Mouse (Mus musculus): ENCODE results near the gene Slc39a10. TPM values are rescaled to one million over a fixed set of nuclear protein-coding genes. Genes with fewer than 3 reads are reported as not detected.

The Slc39a10 gene
- polyA plus RNA-seq, 1 experiment from 2014 or later = 82.1 TPM

DNA sequence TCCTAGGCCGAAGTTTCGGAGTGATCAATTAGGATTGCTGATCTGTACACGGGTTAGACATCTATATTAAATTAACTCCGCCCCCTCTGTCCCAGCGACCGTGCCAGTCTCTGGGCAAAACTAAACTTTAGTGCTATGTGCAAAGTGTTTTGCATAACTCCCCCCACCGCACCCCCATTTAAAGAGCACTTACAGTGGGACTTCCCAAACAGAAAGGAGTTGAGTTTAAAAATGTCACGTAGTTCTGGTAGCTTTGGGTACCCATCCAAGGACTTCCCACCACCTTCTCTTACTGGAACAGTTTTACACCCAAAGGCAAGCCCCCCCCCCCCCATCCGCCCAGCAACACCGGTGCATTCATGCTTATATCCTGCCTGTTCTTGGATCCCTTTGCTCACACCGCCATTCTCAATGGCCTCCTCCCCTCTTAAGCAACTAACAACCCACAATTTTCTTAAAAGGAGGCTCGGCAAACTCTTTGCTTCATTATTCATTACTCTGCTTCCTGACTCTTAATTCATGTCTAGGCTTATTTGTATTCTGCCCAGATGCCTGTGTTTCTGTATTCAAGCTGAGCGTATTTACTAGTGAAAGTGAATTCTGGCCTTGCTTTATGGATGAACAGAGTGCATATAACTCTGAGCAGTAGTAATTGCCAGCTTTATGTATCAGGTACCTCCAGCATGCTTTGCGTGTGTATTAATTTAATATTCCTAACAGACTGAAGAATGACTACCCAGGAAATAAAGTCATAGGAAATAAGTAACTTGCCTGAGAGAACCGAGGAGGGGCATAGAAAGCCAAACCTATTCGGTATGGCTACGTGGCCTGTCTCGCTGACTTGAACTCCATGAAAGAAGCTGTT is 38.4 kb downstream of the Slc39a10 start:
- no peak; the same call in 1 of the 2 replicates for ATAC-seq (ENCODE audit: low read depth)
- Histone ChIP-seq H3K4me1 (ENCODE audit: control insufficient read depth, insufficient read depth, low read length) (peaks cover 15% of the 10 kb centered on the region; the same call in 1 of the 2 replicates), H3K27me3 (ENCODE audit: control insufficient read depth, insufficient read depth, low read length) (0 out of 2 replicates have a peak, but pooled peaks cover 2% of the 10 kb centered on the region), H3K36me3 (ENCODE audit: control insufficient read depth, insufficient read depth, low read length) (no peaks in the 10 kb centered on the region), H3K9me3 (ENCODE audit: control insufficient read depth, low read length) (no peaks in the 10 kb centered on the region), H3K27ac (ENCODE audit: low read depth, low read length) (peak overlapping the region; percentile 99), H3K9ac (replicated peaks; ENCODE audit: low read depth, low read length) (peak overlapping the region; percentile 18; the same call in 1 of the 2 replicates), H3K4me2 (ENCODE audit: low read depth, low read length) (peak overlapping the region; percentile 51), H3K4me3 (ENCODE audit: low read depth, low read length) (peak overlapping the region; percentile 95)
- WGBS = 19% methylated on average over 18 of the region's 18 CpGs

DNA sequence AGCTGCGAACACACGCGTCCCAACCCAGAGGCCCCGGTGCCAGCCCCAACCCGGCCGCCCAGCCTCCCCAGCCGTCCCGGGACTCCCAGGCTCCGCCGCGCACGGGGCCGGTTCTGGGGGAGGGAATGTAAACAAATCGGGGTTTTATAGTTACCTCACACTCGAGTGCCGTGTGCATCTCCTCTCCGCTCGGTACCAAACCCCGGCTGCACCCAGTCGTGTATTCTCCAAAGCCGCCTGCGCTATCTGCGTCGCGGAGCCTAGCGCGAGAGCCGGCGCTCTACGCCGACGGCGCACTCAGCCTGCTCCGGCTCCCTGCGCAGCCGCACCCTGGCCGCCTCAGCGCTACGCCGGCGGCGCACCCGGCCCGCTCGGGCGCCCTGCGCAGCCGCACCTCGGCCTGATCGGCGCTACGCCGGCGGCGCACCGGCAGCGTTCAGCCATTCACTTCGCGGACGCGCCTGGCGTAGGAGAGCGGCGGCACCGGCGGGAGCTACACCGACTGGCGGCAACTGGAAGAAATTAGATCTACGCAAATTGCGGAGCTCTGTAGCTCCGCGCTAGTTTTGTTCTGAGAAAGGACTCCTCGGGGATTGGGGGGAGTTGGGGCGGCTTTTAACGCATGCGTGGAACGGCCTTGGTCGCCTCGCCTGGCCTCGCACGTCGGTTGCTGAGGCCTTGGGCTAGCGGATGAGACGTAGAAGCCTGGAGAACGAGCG is 39.2 kb downstream of the Slc39a10 start:
- Histone ChIP-seq H3K27me3 (ENCODE audit: control insufficient read depth, insufficient read depth, low read length) (0 out of 2 replicates have a peak, but pooled peaks cover 2% of the 10 kb centered on the region), H3K4me1 (ENCODE audit: control insufficient read depth, insufficient read depth, low read length) (peaks cover 15% of the 10 kb centered on the region; the same call in 1 of the 2 replicates), H3K36me3 (ENCODE audit: control insufficient read depth, insufficient read depth, low read length) (no peaks in the 10 kb centered on the region), H3K4me2 (ENCODE audit: low read depth, low read length) (peak overlapping the region; percentile 56), H3K9me3 (ENCODE audit: control insufficient read depth, low read length) (no peaks in the 10 kb centered on the region), H3K27ac (ENCODE audit: low read depth, low read length) (peak overlapping the region; percentile 99), H3K9ac (replicated peaks; ENCODE audit: low read depth, low read length) (peak overlapping the region; percentile 100), H3K4me3 (ENCODE audit: low read depth, low read length) (peak overlapping the region; percentile 95)
- ATAC-seq (ENCODE audit: low read depth) = peak; percentile 97
- WGBS = under 1% methylated on average over 84 of the region's 86 CpGs

DNA sequence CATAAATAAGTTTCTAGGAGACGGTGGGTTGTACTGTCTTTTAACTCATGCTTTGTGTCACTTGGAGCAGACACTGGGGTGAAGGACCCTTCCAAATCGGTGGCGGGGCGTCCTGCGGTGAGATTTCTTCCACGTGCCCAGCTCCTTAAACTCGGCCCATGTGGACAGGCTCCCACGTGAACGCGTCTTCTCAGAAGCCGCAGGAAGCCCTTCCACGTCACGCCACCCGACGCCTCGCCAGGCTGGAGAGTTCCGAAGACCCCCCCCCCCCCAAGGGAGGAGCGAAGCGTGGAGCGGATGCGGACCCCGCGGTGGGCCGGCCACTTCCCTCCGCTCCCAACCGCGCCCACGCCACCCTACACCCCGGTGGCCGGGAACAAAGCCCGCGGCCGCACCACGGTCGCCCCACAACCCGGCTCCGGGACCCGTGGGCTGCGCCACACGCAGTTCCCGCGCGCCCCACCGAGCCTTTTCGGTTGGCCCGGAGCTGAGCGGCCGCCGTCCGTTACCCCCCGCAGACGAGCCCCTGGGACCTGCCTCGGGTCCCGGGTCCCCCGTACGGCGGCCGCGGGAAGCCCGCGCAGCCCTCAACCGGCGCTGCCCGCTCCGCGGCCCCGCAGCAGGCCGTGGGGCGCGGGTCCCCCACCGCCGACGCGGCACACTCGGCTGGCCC is 39.9 kb downstream of the Slc39a10 start:
- H3K36me3 ChIP-seq (ENCODE audit: control insufficient read depth, insufficient read depth, low read length) = no peaks in the 10 kb centered on the region
- peak overlapping the region; percentile 99 for H3K27ac ChIP-seq (ENCODE audit: low read depth, low read length)
- peak overlapping the region; percentile 95 for H3K4me3 ChIP-seq (ENCODE audit: low read depth, low read length)
- H3K4me1 ChIP-seq (ENCODE audit: control insufficient read depth, insufficient read depth, low read length) = peaks cover 15% of the 10 kb centered on the region; the same call in 1 of the 2 replicates
- 0 out of 2 replicates have a peak, but pooled peaks cover 2% of the 10 kb centered on the region for H3K27me3 ChIP-seq (ENCODE audit: control insufficient read depth, insufficient read depth, low read length)
- WGBS = 1% methylated on average over 61 of the region's 75 CpGs
- H3K4me2 ChIP-seq (ENCODE audit: low read depth, low read length) = peak overlapping the region; percentile 56
- no peaks in the 10 kb centered on the region for H3K9me3 ChIP-seq (ENCODE audit: control insufficient read depth, low read length)
- peak; percentile 39 for ATAC-seq (ENCODE audit: low read depth)
- peak overlapping the region; percentile 100 for H3K9ac ChIP-seq (replicated peaks; ENCODE audit: low read depth, low read length)

DNA sequence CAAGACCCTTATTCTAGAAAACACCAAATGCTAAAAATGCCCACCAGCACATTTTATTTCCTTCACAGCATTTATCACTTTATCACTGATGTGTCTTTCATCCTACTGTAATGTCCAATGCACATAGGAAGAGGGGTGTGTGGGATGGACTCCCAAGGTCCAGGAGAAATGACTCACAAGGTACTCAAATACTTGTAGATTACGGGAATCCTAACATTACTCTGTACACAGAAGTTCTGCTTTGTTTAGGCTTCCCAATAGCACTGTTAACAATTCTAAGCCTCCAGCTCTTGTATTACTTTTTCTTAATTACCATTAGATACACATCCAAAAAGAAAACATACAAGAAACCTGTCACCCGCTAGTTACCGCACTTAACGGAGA is 40.4 kb downstream of the Slc39a10 start:
- Histone ChIP-seq H3K36me3 (ENCODE audit: control insufficient read depth, insufficient read depth, low read length) (no peaks in the 10 kb centered on the region), H3K27me3 (ENCODE audit: control insufficient read depth, insufficient read depth, low read length) (0 out of 2 replicates have a peak, but pooled peaks cover 2% of the 10 kb centered on the region), H3K4me2 (ENCODE audit: low read depth, low read length) (peak overlapping the region; percentile 56), H3K4me3 (ENCODE audit: low read depth, low read length) (peak overlapping the region; percentile 95), H3K4me1 (ENCODE audit: control insufficient read depth, insufficient read depth, low read length) (peaks cover 15% of the 10 kb centered on the region; the same call in 1 of the 2 replicates), H3K9ac (replicated peaks; ENCODE audit: low read depth, low read length) (peak overlapping the region; percentile 100), H3K27ac (ENCODE audit: low read depth, low read length) (peak overlapping the region; percentile 99), H3K9me3 (ENCODE audit: control insufficient read depth, low read length) (no peaks in the 10 kb centered on the region)
- 0% methylated on average over 4 of the region's 4 CpGs for WGBS
- ATAC-seq (ENCODE audit: low read depth) = no peak

DNA sequence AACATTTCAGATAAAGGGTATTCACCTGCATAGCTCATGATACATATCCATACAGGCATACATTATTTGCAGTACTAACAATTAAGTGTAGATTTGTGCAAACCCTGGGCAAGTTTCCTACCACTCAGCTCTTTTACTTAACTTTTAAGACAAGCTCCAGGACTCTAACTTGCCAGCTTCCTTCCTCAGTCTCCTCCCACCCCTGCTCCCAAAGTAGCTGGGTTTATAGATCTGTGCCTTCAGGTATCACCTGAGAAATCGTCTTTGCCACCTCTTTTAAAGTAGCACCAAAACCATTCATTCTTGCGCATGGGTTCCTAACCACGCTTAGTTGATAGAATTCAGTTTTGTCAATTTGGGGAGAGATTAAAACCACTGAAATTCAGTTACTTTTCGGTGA is 41.1 kb downstream of the Slc39a10 start:
- no peaks in the 10 kb centered on the region for H3K9me3 ChIP-seq (ENCODE audit: control insufficient read depth, low read length)
- no peak overlapping the region for H3K9ac ChIP-seq (replicated peaks; ENCODE audit: low read depth, low read length)
- ATAC-seq (ENCODE audit: low read depth) = no peak
- no peaks in the 10 kb centered on the region for H3K36me3 ChIP-seq (ENCODE audit: control insufficient read depth, insufficient read depth, low read length)
- no peak overlapping the region for H3K27ac ChIP-seq (ENCODE audit: low read depth, low read length)
- 68% methylated on average over 4 of the region's 4 CpGs for WGBS
- H3K4me3 ChIP-seq (ENCODE audit: low read depth, low read length) = peak overlapping the region; percentile 95; the same call in 1 of the 2 replicates
- 0 out of 2 replicates have a peak, but pooled peaks cover 2% of the 10 kb centered on the region for H3K27me3 ChIP-seq (ENCODE audit: control insufficient read depth, insufficient read depth, low read length)
- H3K4me2 ChIP-seq (ENCODE audit: low read depth, low read length) = peak overlapping the region; percentile 56
- peaks cover 15% of the 10 kb centered on the region; the same call in 1 of the 2 replicates for H3K4me1 ChIP-seq (ENCODE audit: control insufficient read depth, insufficient read depth, low read length)

DNA sequence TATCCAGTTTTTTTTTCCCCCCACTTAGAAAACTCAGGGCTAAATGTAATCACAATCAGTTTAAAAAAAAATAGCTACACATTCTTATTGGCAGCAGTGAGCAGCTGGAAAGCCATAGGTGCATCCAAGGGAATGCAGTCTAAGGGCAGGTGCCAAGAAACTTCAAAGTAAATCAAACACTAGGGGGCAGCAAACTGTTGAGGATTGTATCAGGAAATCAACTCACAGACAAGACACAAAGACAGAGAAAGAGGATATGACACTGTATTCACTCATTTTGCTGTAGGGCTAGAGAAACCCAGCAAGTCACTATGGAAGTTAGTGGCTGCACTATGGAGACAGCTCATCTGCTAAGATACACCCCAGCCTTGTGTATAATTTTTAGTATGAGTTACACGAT is 42.9 kb downstream of the Slc39a10 start:
- H3K4me1 ChIP-seq (ENCODE audit: control insufficient read depth, insufficient read depth, low read length) = peaks cover 20% of the 10 kb centered on the region; the same call in 1 of the 2 replicates
- 0 out of 2 replicates have a peak, but pooled peaks cover 2% of the 10 kb centered on the region for H3K27me3 ChIP-seq (ENCODE audit: control insufficient read depth, insufficient read depth, low read length)
- ATAC-seq (ENCODE audit: low read depth) = no peak
- H3K4me2 ChIP-seq (ENCODE audit: low read depth, low read length) = no peak overlapping the region
- no peaks in the 10 kb centered on the region for H3K9me3 ChIP-seq (ENCODE audit: control insufficient read depth, low read length)
- no peak overlapping the region for H3K9ac ChIP-seq (replicated peaks; ENCODE audit: low read depth, low read length)
- H3K27ac ChIP-seq (ENCODE audit: low read depth, low read length) = peak overlapping the region; percentile 8; the same call in 1 of the 2 replicates
- H3K36me3 ChIP-seq (ENCODE audit: control insufficient read depth, insufficient read depth, low read length) = no peaks in the 10 kb centered on the region
- WGBS = 48% methylated on average over 1 of the region's 1 CpGs
- H3K4me3 ChIP-seq (ENCODE audit: low read depth, low read length) = no peak overlapping the region

DNA sequence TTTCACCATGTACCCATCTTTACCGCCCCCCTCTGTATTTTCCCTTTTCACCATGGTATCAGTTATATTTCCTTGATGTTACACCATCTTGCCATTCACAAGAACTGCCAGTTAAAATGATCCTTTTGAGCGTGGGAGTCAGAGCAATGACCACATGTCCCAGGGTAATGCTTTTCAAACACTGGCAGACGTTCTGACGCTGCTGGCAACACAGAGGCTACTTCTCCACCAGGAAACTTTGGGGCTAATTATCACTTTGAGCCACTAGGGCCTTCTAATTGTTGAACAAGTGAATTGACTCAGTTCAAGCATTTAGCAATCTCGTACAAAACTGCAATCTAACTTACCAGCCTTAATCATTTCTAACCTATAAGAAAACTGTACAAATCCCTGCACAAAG is 47.4 kb downstream of the Slc39a10 start:
- Histone ChIP-seq H3K27me3 (ENCODE audit: control insufficient read depth, insufficient read depth, low read length) (no peaks in the 10 kb centered on the region), H3K4me3 (ENCODE audit: low read depth, low read length) (no peak overlapping the region), H3K36me3 (ENCODE audit: control insufficient read depth, insufficient read depth, low read length) (no peaks in the 10 kb centered on the region), H3K9ac (replicated peaks; ENCODE audit: low read depth, low read length) (no peak overlapping the region), H3K27ac (ENCODE audit: low read depth, low read length) (no peak overlapping the region), H3K4me1 (ENCODE audit: control insufficient read depth, insufficient read depth, low read length) (peaks cover 7% of the 10 kb centered on the region; the same call in 1 of the 2 replicates), H3K9me3 (ENCODE audit: control insufficient read depth, low read length) (no peaks in the 10 kb centered on the region), H3K4me2 (ENCODE audit: low read depth, low read length) (no peak overlapping the region)
- 30% methylated on average over 5 of the region's 5 CpGs for WGBS
- no peak for ATAC-seq (ENCODE audit: low read depth)

DNA sequence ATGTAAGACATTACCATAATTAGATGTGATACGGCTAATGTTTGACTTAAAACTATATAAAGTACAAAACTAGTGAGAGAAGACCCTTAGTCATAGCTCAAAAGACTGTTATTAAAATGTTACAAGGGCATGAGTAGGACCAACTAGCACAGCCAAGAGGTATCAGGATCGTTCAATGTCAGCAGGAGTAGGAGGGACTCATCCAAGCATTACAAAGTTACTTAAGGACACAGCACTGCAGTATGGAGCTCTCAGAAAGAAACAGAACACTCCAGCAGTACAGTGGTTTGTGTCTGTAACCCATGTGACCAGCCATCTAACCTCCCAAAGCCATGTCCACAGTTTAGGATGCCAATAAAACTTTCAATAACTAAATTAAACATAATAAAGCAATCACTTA is 48.4 kb downstream of the Slc39a10 start:
- H3K4me2 ChIP-seq (ENCODE audit: low read depth, low read length) = no peak overlapping the region
- no peak overlapping the region for H3K4me3 ChIP-seq (ENCODE audit: low read depth, low read length)
- no peak overlapping the region for H3K9ac ChIP-seq (replicated peaks; ENCODE audit: low read depth, low read length)
- 79% methylated on average over 2 of the region's 2 CpGs for WGBS
- no peaks in the 10 kb centered on the region for H3K9me3 ChIP-seq (ENCODE audit: control insufficient read depth, low read length)
- no peaks in the 10 kb centered on the region for H3K27me3 ChIP-seq (ENCODE audit: control insufficient read depth, insufficient read depth, low read length)
- 0 out of 2 replicates have a peak, but pooled peaks cover 5% of the 10 kb centered on the region for H3K4me1 ChIP-seq (ENCODE audit: control insufficient read depth, insufficient read depth, low read length)
- H3K36me3 ChIP-seq (ENCODE audit: control insufficient read depth, insufficient read depth, low read length) = no peaks in the 10 kb centered on the region
- ATAC-seq (ENCODE audit: low read depth) = no peak
- no peak overlapping the region for H3K27ac ChIP-seq (ENCODE audit: low read depth, low read length)

Measured in neural tube, embryonic 14.5 days (tissue).